Mouse (Mus musculus): ENCODE data around the gene Mmp19. TPM values are rescaled to one million over a fixed set of nuclear protein-coding genes. Genes with fewer than 3 reads are reported as not detected.
"Not testable (repeated sequence)": the region's sequence is repeated elsewhere in the genome, so short reads cannot be mapped to it uniquely, and the experiment has no call there.

The Mmp19 gene
- total RNA-seq, 1 experiment from 2014 or later: not detected

- not testable (repeated sequence) for ATAC-seq (replicated peaks in 1 of 2; ENCODE audit: insufficient read depth in 1 of 2, low FRiP score in 2 of 2, low TSS enrichment in 1 of 2, low read depth in 1 of 2, poor library complexity in 2 of 2, severe bottlenecking in 2 of 2)
Measured at GRCm38 (mm10) chr10:128823087-128823486, 32.4 kb downstream of the Mmp19 start.

- no peak for ATAC-seq (replicated peaks in 1 of 2; ENCODE audit: insufficient read depth in 1 of 2, low FRiP score in 2 of 2, low TSS enrichment in 1 of 2, low read depth in 1 of 2, poor library complexity in 2 of 2, severe bottlenecking in 2 of 2)
Measured at GRCm38 (mm10) chr10:128823821-128824220, 33.1 kb downstream of the Mmp19 start.

- ATAC-seq (replicated peaks in 1 of 2; ENCODE audit: insufficient read depth in 1 of 2, low FRiP score in 2 of 2, low TSS enrichment in 1 of 2, low read depth in 1 of 2, poor library complexity in 2 of 2, severe bottlenecking in 2 of 2): no peak
Measured at GRCm38 (mm10) chr10:128837400-128837799, 46.7 kb downstream of the Mmp19 start.

- no peak for ATAC-seq (replicated peaks in 1 of 2; ENCODE audit: insufficient read depth in 1 of 2, low FRiP score in 2 of 2, low TSS enrichment in 1 of 2, low read depth in 1 of 2, poor library complexity in 2 of 2, severe bottlenecking in 2 of 2)
Measured at GRCm38 (mm10) chr10:128839434-128839833, 48.7 kb downstream of the Mmp19 start.

GRCm38 (mm10) chr10:128840612-128841011 is 49.9 kb downstream of the Mmp19 start:
- ATAC-seq (replicated peaks in 1 of 2; ENCODE audit: insufficient read depth in 1 of 2, low FRiP score in 2 of 2, low TSS enrichment in 1 of 2, low read depth in 1 of 2, poor library complexity in 2 of 2, severe bottlenecking in 2 of 2): no peak

- no peak for ATAC-seq (replicated peaks in 1 of 2; ENCODE audit: insufficient read depth in 1 of 2, low FRiP score in 2 of 2, low TSS enrichment in 1 of 2, low read depth in 1 of 2, poor library complexity in 2 of 2, severe bottlenecking in 2 of 2)
Measured at GRCm38 (mm10) chr10:128843260-128843659, 52.5 kb downstream of the Mmp19 start.

- ATAC-seq (replicated peaks in 1 of 2; ENCODE audit: insufficient read depth in 1 of 2, low FRiP score in 2 of 2, low TSS enrichment in 1 of 2, low read depth in 1 of 2, poor library complexity in 2 of 2, severe bottlenecking in 2 of 2): peak in 1 of 2 experiments; percentile 45; a peak in 1 of 4 replicates
Measured at GRCm38 (mm10) chr10:128845516-128845915, 54.8 kb downstream of the Mmp19 start.

- ATAC-seq (replicated peaks in 1 of 2; ENCODE audit: insufficient read depth in 1 of 2, low FRiP score in 2 of 2, low TSS enrichment in 1 of 2, low read depth in 1 of 2, poor library complexity in 2 of 2, severe bottlenecking in 2 of 2): no peak
Measured at GRCm38 (mm10) chr10:128846664-128847063, 56.0 kb downstream of the Mmp19 start.

GRCm38 (mm10) chr10:128848426-128848825 is 57.7 kb downstream of the Mmp19 start:
- no peak for ATAC-seq (replicated peaks in 1 of 2; ENCODE audit: insufficient read depth in 1 of 2, low FRiP score in 2 of 2, low TSS enrichment in 1 of 2, low read depth in 1 of 2, poor library complexity in 2 of 2, severe bottlenecking in 2 of 2)

- no peak for ATAC-seq (replicated peaks in 1 of 2; ENCODE audit: insufficient read depth in 1 of 2, low FRiP score in 2 of 2, low TSS enrichment in 1 of 2, low read depth in 1 of 2, poor library complexity in 2 of 2, severe bottlenecking in 2 of 2)
Measured at GRCm38 (mm10) chr10:128850339-128850738, 59.6 kb downstream of the Mmp19 start.

Other genes starting within 250 kb of the Mmp19 start
- 13.9 and 16.3 TPM in 2 replicates for gene Zc3h10, start 243.1 kb upstream of the Mmp19 start, total RNA-seq (2017)
- 2,366 and 3,073 TPM in 2 replicates for gene Rpl41, start 241.6 kb upstream of the Mmp19 start, total RNA-seq (2017)
- 225 and 337 TPM in 2 replicates for gene Pa2g4, start 224.9 kb upstream of the Mmp19 start, total RNA-seq (2017)
- gene Erbb3, start 201.3 kb upstream of the Mmp19 start, total RNA-seq (2017): 0.99 and 1.8 TPM in 2 replicates
- gene Rps26, start 164.2 kb upstream of the Mmp19 start, total RNA-seq (2017): 1,013 and 1,172 TPM in 2 replicates
- 0.06 and 0.50 TPM in 2 replicates for gene Ikzf4, start 144.9 kb upstream of the Mmp19 start, total RNA-seq (2017)
- gene Suox, start 116.8 kb upstream of the Mmp19 start, total RNA-seq (2017): 7.7 and 8.0 TPM in 2 replicates
- gene Rab5b, start 94.6 kb upstream of the Mmp19 start, total RNA-seq (2017): 36.4 and 51.5 TPM in 2 replicates
- gene Pmel, start 86.7 kb upstream of the Mmp19 start, total RNA-seq (2017): 1.2 and 1.8 TPM in 2 replicates
- gene Cdk2, start 85.9 kb upstream of the Mmp19 start, total RNA-seq (2017): 72.5 and 89.6 TPM in 2 replicates
- gene Dgka, start 46.1 kb upstream of the Mmp19 start, total RNA-seq (2017): 15.4 and 17.8 TPM in 2 replicates
- gene Pym1, start 43.0 kb upstream of the Mmp19 start, total RNA-seq (2017): 29.2 and 57.2 TPM in 2 replicates
- 34.6 and 48.0 TPM in 2 replicates for gene Dnajc14, start 13.2 kb downstream of the Mmp19 start, total RNA-seq (2017)
- gene Tmem198b, start 13.5 kb downstream of the Mmp19 start, total RNA-seq (2017): 4.9 and 6.8 TPM in 2 replicates
- gene Sarnp, start 26.4 kb downstream of the Mmp19 start, total RNA-seq (2017): 200 and 239 TPM in 2 replicates
- 61.1 and 74.1 TPM in 2 replicates for gene Ormdl2, start 30.7 kb downstream of the Mmp19 start, total RNA-seq (2017)
- 1.8 and 2.7 TPM in 2 replicates for gene Gdf11, start 100.8 kb downstream of the Mmp19 start, total RNA-seq (2017)
- gene Cd63, start 110.1 kb downstream of the Mmp19 start, total RNA-seq (2017): 54.5 and 113 TPM in 2 replicates
- 1.3 and 5.1 TPM in 2 replicates for gene Rdh5, start 132.0 kb downstream of the Mmp19 start, total RNA-seq (2017)
- gene Bloc1s1, start 133.1 kb downstream of the Mmp19 start, total RNA-seq (2017): 52.2 and 102 TPM in 2 replicates
- not detected in 2 replicates for gene Itga7, start 142.9 kb downstream of the Mmp19 start, total RNA-seq (2017)
- not detected in 2 replicates for gene Mettl7b, start 170.1 kb downstream of the Mmp19 start, total RNA-seq (2017)
- gene Olfr9, start 198.5 kb downstream of the Mmp19 start, total RNA-seq (2017): not detected in 2 replicates
- gene Olfr763, start 219.9 kb downstream of the Mmp19 start, total RNA-seq (2017): not detected in 2 replicates
- not detected in 2 replicates for gene Olfr764-ps1, start 249.0 kb downstream of the Mmp19 start, total RNA-seq (2017)